Mouse (Mus musculus) MEL-GATA-1-ER (cell line): ENCODE results near the gene Sec61g.
"Not testable (repeated sequence)": the region's sequence is repeated elsewhere in the genome, so short reads cannot be mapped to it uniquely, and the experiment has no call there.

Experiments
- DNase-seq: peaks from one replicate; pipeline ENCODE4 v3.0.0-alpha.2; 2012; ENCODE audit warnings: low read depth; ENCODE audit errors: extremely low read depth

Gene Sec61g

GRCm38 (mm10) chr11:16508052-16508654 is at the start of gene Sec61g:
Sec61g (minus strand) TSS chr11:16508484.
- peak; percentile 84 for DNase-seq

DNA sequence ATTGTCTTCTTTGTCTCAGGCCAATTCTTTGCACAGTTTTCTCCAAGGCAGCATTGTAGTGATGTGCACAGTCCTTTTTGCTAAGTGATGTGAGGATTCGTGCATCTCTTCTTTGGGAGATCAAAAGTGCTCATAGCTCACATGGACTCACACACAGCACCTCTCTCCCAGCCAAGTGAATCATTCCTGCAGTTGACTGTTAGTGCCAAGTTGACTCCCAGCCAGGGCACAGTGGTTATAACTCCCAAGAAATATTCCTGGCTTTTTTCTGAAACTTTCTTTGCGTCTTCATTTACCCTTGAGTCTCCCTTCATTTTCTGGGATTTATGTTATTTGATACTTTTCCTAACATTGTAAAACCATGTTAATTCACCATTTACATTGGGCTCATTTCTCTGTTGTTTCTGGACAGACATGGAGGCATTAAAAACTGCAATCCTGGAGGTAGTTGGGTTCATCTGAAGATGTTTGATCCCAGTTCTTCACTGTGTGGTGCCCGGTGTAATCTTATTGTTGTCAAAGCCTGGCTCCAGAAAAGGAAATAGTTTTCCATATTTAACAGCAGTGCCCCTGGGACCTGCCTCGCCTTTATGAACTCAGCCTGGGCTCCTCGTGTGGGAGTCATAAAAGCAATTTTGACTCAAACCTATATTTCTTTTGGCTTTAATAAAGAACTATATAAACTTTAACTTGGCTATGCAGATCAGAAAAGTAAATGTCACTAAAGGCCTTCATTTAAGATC is 38.3 kb upstream of the Sec61g start:
- no peak for DNase-seq

DNA sequence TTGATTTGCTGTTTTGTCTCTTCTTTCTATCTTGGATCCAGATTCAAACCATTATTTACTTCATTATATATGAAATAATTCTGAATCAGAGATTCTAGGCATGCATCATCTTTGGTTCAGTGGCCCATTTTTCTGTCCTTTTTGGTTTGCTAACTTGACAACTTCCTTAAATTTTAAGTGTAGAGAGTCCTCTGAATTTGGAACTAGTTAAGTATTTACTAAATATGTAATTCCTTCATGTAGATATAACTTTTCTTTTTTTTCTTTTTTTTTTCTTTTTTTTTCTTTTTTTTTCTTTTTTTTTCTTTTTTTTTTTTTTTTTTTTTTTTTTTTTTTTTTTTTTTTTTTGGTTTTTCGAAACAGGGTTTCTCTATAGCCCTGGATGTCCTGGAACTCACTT is 29.1 kb upstream of the Sec61g start:
- DNase-seq = no peak

DNA sequence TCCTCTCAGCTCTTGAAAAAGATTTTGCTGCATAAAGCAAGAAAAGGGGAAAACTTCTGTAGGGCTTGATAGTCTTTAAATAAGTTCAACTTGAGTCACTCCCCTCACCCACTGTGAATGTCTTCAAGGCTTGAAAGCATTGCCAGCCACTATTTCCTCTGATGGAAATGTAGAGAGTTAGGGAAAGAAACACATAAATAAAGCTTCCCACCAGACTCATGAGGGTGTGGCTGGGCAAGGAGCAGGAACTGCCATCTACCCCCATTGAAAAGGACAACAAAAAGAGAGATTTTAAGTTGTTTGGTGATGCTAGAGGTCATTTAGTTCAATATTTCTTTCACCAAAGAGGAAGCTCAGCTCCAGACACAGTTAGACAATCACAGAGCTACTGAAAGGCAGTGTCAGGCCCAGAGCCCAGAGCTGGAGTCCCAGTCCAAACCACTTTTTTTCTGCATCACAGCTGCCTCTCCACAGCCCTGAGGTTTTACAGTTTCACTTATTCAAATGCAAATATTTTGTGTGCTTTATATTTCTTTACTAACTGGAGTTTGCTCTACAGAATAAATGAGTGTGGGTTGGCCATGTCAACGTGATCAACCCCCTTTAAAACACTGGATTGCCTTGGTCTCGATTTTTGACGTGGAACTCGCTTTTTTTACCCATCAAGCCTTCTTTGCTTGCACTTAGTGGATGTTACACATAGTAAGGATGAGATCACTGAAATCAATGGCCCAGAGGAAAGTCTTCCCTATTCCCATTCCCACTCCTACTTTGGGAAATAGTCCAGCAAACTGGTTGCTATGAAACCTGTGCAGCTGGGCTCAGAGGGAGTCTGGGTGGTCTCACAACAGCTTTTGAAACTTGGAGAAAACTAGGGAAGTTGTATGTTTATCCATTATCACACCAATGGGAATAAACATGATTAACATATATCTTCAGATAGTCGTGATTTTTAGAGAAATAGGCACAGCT is 26.6 kb upstream of the Sec61g start:
- no peak for DNase-seq

GRCm38 (mm10) chr11:16532877-16533276 is 24.6 kb upstream of the Sec61g start:
- DNase-seq = no peak

DNA sequence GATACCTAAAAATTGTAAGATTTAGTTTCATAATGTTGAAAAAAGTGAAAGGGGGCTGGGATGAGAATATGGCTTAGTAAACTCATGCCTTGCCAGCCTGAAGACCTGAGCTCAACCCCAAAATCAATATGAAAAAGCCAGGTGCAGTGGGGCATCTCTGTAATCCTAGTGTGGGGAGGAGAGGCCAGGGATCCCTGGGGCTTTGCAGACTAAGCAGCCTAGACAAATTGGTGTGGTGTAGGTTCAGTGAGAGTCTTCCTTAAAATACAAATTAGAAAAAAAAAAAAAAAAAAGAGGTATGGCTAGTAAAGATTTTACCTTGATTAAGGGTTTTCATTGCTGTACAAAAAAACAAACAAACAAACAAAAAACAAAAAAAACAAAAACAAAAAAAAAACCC is 20.6 kb upstream of the Sec61g start:
- no peak for DNase-seq

GRCm38 (mm10) chr11:16528391-16528790 is 20.1 kb upstream of the Sec61g start:
- no peak for DNase-seq

DNA sequence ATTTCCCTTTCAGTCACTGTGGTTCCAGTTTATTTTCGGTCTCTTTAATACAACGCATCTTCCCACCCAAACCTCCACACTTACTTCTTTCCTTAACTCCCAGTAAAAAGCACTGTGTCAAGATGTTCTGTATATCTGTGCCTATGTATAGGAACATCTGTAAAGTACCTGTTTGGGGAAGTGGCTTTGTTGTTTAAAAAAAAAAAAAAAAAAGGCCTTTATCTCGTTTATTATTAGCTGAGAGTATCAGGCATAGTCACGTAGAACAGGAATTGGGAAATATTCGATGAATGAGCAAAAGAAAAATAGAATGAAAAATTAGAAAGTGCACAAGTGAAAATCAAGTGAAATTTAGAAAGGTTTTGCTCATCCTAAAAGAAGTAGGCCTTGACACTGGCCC is 19.5 kb upstream of the Sec61g start:
- DNase-seq = no peak

DNA sequence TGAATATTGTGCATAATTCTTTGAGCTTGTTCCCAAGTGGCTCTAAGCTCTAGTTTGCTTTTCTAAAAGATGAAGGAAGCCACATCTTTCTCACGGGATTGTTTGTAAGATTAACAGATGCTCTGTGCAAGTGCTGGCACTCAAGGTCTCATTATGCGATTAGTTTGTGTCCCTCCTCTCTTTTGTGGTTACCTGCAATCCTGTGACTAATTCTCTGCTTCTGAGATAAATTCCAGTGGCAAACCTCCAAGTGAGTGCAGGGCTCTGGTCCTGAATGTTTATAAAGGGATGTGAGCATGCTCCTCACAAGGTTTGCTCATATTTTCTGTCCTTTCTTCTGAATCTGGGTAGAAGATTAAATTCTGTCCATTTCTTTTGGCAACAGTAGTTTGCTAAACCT is 18.2 kb upstream of the Sec61g start:
- no peak for DNase-seq

- no peak for DNase-seq
These were observed 17.4 kb upstream of the Sec61g start for GRCm38 (mm10) chr11:16525724-16526123.

- DNase-seq = no peak
These were observed 16.8 kb upstream of the Sec61g start for GRCm38 (mm10) chr11:16524917-16525640.

DNA sequence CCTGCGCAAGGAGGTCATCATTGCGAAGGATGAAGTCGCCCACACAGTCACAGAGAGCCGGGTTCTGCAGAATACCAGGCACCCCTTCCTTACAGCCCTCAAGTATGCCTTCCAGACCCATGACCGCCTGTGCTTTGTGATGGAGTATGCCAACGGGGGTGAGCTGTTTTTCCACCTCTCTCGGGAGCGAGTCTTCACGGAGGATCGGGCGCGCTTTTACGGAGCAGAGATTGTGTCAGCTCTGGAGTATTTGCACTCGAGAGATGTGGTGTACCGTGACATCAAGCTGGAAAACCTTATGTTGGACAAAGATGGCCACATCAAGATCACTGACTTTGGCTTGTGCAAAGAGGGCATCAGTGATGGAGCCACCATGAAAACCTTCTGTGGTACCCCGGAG is 6.8 kb upstream of the Sec61g start:
- DNase-seq = not testable (repeated sequence)

GRCm38 (mm10) chr11:16514221-16514620 is 5.9 kb upstream of the Sec61g start:
- not testable (repeated sequence) for DNase-seq

DNA sequence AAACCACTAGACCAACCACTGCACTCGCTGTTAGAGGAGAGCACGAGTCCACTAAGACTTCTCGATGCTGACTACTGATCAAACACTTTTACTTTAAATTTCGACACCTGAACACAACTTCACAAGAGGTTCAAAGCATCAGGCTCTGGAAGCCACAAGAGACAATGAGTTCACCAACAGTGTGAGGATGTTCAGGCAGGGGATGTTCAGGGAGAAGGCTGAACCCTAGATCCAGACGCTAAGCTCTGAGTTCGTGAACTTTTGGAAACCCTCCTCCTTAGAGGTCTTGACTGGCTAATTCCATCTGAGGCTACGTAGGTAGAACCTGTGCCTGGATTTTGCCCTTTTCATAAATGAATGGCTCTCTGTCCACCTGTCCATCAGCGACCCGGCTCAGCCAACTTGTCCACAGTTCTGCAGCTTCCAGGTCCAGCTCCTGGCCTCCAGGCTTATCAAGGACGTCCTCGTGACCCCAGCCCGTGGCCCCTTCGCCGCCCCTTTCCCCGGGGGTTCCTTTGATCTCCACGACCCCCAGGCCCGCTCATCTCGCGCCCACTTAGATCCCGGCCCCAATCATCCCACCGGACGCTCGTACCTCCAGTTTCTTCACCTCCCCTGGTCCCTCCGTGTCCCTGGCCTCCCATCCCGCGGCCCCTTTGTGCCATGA is 766 bp downstream of the Sec61g start:
- no peak for DNase-seq

GRCm38 (mm10) chr11:16505999-16506398 is 2.3 kb downstream of the Sec61g start:
- no peak for DNase-seq

GRCm38 (mm10) chr11:16503150-16503549 is 5.1 kb downstream of the Sec61g start:
- DNase-seq = peak; percentile 53

DNA sequence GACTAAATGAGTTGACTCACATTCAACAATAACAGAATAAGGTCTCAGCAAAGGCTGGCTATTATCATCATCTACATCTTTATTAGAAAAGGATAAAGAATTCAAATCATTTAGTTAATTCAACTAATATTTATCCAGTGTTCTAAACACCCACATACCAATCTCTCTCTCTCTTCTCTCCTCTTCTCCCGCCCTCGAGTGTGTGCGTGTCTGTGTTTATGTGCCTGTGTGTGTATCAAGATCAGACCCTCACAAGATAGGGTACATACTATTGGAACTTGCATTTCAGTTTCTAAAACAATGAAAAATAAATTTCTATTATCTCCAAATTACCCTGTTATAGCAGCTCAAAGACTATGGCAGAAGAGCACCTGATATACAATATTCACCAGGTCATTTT is 5.5 kb downstream of the Sec61g start:
- DNase-seq = no peak

DNA sequence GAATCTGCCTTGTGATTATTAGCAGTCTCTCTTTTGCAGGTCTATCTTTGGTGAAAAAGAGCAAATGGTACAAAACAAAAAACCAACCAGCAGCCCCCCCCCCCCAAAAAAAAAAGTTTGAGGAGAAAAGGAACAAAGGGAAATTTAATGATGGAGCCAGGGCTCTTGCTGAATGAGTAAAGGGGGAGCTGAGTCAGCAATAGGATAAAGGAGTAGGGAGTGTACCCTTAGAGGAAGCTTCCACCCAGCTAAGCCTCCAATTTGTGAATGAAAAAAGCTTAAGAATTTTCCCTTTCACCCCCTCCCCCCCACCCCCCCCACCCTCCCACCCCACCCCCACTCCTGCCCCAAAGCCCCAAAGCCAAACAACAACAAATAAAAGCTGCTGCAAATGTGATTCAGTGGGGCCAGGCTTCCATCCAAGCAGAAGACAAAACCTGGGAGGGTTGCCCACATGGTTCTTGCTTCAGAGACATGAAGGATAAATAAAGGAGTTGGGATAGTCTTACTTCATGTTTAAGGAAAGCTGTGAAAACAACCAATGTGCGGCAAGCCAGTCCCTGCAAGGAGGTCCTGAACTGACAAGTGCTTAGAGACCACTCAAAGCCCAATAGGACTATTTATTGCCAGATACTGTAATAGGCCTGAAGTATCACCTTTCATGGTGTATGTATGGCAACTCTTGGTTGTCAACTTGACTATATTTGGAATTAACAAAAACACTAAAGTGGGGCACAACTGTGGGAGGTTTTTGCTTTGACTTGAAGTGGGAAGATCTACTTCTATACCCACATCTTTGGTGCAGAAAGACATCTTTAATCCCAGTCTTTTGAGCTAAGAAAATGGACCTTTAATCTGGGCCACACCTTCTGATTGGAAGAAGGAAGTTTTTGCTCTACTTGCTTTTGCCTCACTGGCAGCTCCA is 9.3 kb downstream of the Sec61g start:
- no peak for DNase-seq
